Mouse (Mus musculus) embryonic facial prominence, embryonic 13.5 days (tissue): ENCODE results near the gene Stab1. TPM values are rescaled to one million over a fixed set of nuclear protein-coding genes. Genes with fewer than 3 reads are reported as not detected.

ENCODE experiments used
- ATAC-seq: fragments of 200-750 bp; cut with Nextera tagmentation; 2 replicates; pipeline ENCODE4 v1.8.0; 2017; ENCODE audit warnings: low read depth; ENCODE audit not compliant: insufficient number of reproducible peaks, insufficient read depth, low FRiP score, low TSS enrichment
- H3K27ac ChIP-seq: fragments of 300-500 bp; sonication (generic); 2 replicates; pipeline ENCODE4 v1.5.1; 2015; ENCODE audit warnings: moderate library complexity, mild to moderate bottlenecking, inconsistent platforms
- H3K27me3 ChIP-seq: fragments of 300-500 bp; sonication (generic); 2 replicates; pipeline ENCODE4 v1.6.1; 2015; ENCODE audit warnings: mild to moderate bottlenecking, inconsistent platforms
- H3K36me3 ChIP-seq: fragments of 300-500 bp; sonication (generic); 2 replicates; pipeline ENCODE4 v1.6.1; 2015; ENCODE audit warnings: mild to moderate bottlenecking, inconsistent platforms
- H3K4me1 ChIP-seq: fragments of 300-500 bp; sonication (generic); 2 replicates; pipeline ENCODE4 v1.6.1; 2015; ENCODE audit warnings: inconsistent platforms
- H3K4me2 ChIP-seq: fragments of 300-500 bp; sonication (generic); 2 replicates; pipeline ENCODE4 v1.6.1; 2015; ENCODE audit warnings: moderate library complexity, mild to moderate bottlenecking, inconsistent platforms
- H3K4me3 ChIP-seq: fragments of 300-500 bp; sonication (generic); 2 replicates; pipeline ENCODE4 v1.5.1; 2015; ENCODE audit warnings: mild to moderate bottlenecking, inconsistent platforms
- H3K9ac ChIP-seq: fragments of 300-500 bp; sonication (generic); 2 replicates; pipeline ENCODE4 v1.6.1; 2015; ENCODE audit warnings: mild to moderate bottlenecking, inconsistent platforms
- H3K9me3 ChIP-seq: fragments of 300-500 bp; sonication (generic); 2 replicates; pipeline ENCODE4 v1.6.1; 2016; ENCODE audit warnings: inconsistent platforms
- WGBS: fragments of 180-500 bp; shearing (Covaris S2); methylation state at CpG from one replicate; pipeline ENCODE4 v1.1.7; 2015; ENCODE audit warnings: mixed read lengths; 5-methylcytosine and 5-hydroxymethylcytosine counted together
- polyA plus RNA-seq: library from polyadenylated mRNA; unstranded; fragments of >200 nt; fragmentation: Nextera tagmentation; extraction: Ambion mirVana; gene quantifications from 2 replicates; pipeline ENCODE4 v1.2.1, GENCODE M21; 2015

Gene Stab1
- polyA plus RNA-seq, 1 experiment from 2014 or later: 34.5 TPM

DNA sequence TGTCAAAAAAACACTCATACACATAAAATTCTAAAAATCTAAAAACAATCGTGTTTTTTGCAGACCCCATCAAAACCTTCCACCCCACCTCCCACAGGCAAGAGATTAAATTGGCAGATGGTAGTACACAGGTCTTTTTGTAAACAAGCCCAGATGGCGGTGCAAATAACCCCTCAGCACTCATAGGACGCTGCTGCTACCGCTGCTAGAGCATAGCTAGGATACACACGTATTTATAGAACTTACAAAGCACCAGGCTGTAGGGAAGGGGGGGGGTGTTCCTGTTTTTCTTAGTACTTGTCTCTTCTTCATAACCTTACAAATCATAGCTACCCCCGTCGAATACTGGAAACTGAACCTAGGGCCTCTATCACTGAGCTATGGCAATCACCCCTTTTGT, 25.4 kb upstream of the Stab1 start:
- no peak overlapping the region for H3K4me2 ChIP-seq
- no peak overlapping the region for H3K4me3 ChIP-seq
- H3K27me3 ChIP-seq: no peaks in the 10 kb centered on the region
- peaks cover 88% of the 10 kb centered on the region for H3K36me3 ChIP-seq
- 74% methylated on average over 7 of the region's 7 CpGs for WGBS
- ATAC-seq: no peak
- no peak overlapping the region for H3K9ac ChIP-seq
- H3K4me1 ChIP-seq: peaks cover 8% of the 10 kb centered on the region; the same call in 1 of the 2 replicates
- no peak overlapping the region for H3K27ac ChIP-seq
- no peaks in the 10 kb centered on the region for H3K9me3 ChIP-seq

- peaks cover 93% of the 10 kb centered on the region for H3K36me3 ChIP-seq
- WGBS: 78% methylated on average over 2 of the region's 2 CpGs
- H3K4me2 ChIP-seq: no peak overlapping the region
- no peaks in the 10 kb centered on the region for H3K9me3 ChIP-seq
- H3K4me1 ChIP-seq: no peaks in the 10 kb centered on the region; the same call in 1 of the 2 replicates
- no peak for ATAC-seq
- no peak overlapping the region for H3K9ac ChIP-seq
- no peak overlapping the region for H3K27ac ChIP-seq
- no peak overlapping the region for H3K4me3 ChIP-seq
- H3K27me3 ChIP-seq: no peaks in the 10 kb centered on the region
These were observed 23.5 kb upstream of the Stab1 start for GRCm38 (mm10) chr14:31191936-31192335.

GRCm38 (mm10) chr14:31189348-31189747, 20.9 kb upstream of the Stab1 start:
- Histone ChIP-seq H3K36me3 (peaks cover 99% of the 10 kb centered on the region), H3K27ac (no peak overlapping the region), H3K4me2 (no peak overlapping the region), H3K27me3 (no peaks in the 10 kb centered on the region), H3K4me3 (no peak overlapping the region), H3K9ac (no peak overlapping the region), H3K4me1 (no peaks in the 10 kb centered on the region), H3K9me3 (no peaks in the 10 kb centered on the region)
- no peak for ATAC-seq
- WGBS: 93% methylated on average over 3 of the region's 3 CpGs

DNA sequence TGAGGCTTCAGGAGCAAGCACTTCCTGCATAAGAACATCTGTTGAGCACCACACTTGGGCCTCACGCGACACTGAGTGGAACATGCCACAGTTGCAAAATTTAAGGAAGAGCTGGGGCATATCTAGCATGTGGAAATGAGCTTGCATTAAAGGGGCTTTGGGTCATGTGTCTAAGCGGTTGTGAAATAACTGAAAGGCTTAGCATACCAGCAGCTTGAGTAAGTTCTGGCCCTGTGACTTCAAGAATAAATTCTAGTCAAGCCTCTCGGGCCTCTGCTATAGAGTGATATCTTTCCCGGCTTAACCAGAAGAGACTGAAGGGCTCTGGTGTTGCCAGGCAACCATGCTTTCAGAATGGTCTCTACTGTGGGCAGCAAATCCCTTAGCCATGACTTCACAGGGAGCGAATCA, 20.3 kb upstream of the Stab1 start:
- Histone ChIP-seq H3K27ac (no peak overlapping the region), H3K4me2 (no peak overlapping the region), H3K4me1 (no peaks in the 10 kb centered on the region), H3K9me3 (no peaks in the 10 kb centered on the region), H3K9ac (no peak overlapping the region), H3K27me3 (no peaks in the 10 kb centered on the region), H3K4me3 (no peak overlapping the region), H3K36me3 (peaks cover 99% of the 10 kb centered on the region)
- 86% methylated on average over 6 of the region's 6 CpGs for WGBS
- ATAC-seq: no peak

DNA sequence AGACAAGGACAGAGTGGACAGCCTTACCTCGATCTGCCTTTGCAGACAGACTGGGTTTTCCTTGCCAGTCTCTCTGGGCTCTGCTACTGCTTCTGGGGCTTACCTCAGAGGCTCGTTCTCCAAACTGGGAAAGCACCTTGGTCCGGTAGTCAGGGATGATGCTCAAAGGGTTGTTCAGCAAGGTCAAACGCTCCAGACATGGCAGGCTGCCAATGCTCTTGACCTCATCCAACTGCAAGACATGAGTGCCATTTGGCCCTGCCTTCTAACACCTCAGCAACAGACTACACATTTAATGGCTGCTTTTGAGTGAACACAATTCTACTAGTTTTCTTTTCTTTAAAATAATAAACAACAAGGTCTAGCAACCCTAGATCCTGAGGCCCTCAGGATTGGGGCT, 18.2 kb upstream of the Stab1 start:
- H3K4me3 ChIP-seq: no peak overlapping the region
- H3K36me3 ChIP-seq: peaks cover 99% of the 10 kb centered on the region
- H3K4me1 ChIP-seq: no peaks in the 10 kb centered on the region
- no peak overlapping the region for H3K27ac ChIP-seq
- H3K27me3 ChIP-seq: no peaks in the 10 kb centered on the region
- no peak overlapping the region for H3K9ac ChIP-seq
- no peak overlapping the region for H3K4me2 ChIP-seq
- no peak for ATAC-seq
- no peaks in the 10 kb centered on the region for H3K9me3 ChIP-seq
- 91% methylated on average over 4 of the region's 4 CpGs for WGBS

- H3K27me3 ChIP-seq: no peaks in the 10 kb centered on the region
- H3K9ac ChIP-seq: no peak overlapping the region
- peaks cover 99% of the 10 kb centered on the region for H3K36me3 ChIP-seq
- H3K4me1 ChIP-seq: no peaks in the 10 kb centered on the region
- H3K4me2 ChIP-seq: no peak overlapping the region
- no peak for ATAC-seq
- 89% methylated on average over 12 of the region's 12 CpGs for WGBS
- H3K9me3 ChIP-seq: no peaks in the 10 kb centered on the region
- H3K27ac ChIP-seq: no peak overlapping the region
- H3K4me3 ChIP-seq: no peak overlapping the region
These were observed 15.8 kb upstream of the Stab1 start for GRCm38 (mm10) chr14:31184195-31184594.

GRCm38 (mm10) chr14:31183541-31183940, 15.1 kb upstream of the Stab1 start:
- no peak for ATAC-seq
- Histone ChIP-seq H3K4me2 (no peak overlapping the region), H3K4me3 (no peak overlapping the region), H3K9me3 (no peaks in the 10 kb centered on the region), H3K36me3 (peaks cover 99% of the 10 kb centered on the region), H3K4me1 (no peaks in the 10 kb centered on the region), H3K27ac (no peak overlapping the region), H3K9ac (no peak overlapping the region), H3K27me3 (no peaks in the 10 kb centered on the region)
- WGBS: 87% methylated on average over 5 of the region's 5 CpGs

DNA sequence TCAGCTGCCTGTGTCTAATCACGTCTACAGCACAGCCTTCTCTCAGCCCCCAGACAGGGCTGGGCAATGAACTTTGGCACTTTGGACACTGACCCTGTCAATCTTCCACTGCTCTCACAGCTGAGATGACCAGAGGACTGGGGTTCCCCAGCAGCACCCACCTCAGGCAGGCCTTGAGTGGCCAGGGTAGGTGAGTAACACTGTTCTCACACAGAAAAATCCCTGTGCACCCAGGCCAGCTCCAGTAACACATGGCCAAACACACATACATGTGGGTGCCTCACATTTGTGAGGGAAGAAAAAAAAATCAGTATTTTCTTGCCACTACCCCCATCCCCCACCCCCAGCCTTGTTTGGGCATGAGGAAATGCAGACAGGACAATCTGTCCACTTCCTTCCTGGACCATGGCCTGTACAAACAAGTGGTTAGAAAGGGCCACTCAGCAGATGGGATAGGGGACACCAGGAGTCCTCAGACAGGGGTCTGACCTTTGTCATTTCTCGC, 14.4 kb upstream of the Stab1 start:
- no peak overlapping the region for H3K4me3 ChIP-seq
- ATAC-seq: no peak
- no peak overlapping the region for H3K9ac ChIP-seq
- H3K9me3 ChIP-seq: no peaks in the 10 kb centered on the region
- no peaks in the 10 kb centered on the region for H3K4me1 ChIP-seq
- 74% methylated on average over 2 of the region's 2 CpGs for WGBS
- H3K4me2 ChIP-seq: no peak overlapping the region
- H3K27ac ChIP-seq: no peak overlapping the region
- no peaks in the 10 kb centered on the region for H3K27me3 ChIP-seq
- peaks cover 98% of the 10 kb centered on the region for H3K36me3 ChIP-seq

GRCm38 (mm10) chr14:31181512-31181911, 13.1 kb upstream of the Stab1 start:
- Histone ChIP-seq H3K4me3 (no peak overlapping the region), H3K36me3 (peaks cover 98% of the 10 kb centered on the region), H3K9me3 (no peaks in the 10 kb centered on the region), H3K27ac (no peak overlapping the region), H3K4me1 (no peaks in the 10 kb centered on the region), H3K9ac (no peak overlapping the region), H3K4me2 (no peak overlapping the region), H3K27me3 (no peaks in the 10 kb centered on the region)
- 89% methylated on average over 4 of the region's 4 CpGs for WGBS
- ATAC-seq: no peak

DNA sequence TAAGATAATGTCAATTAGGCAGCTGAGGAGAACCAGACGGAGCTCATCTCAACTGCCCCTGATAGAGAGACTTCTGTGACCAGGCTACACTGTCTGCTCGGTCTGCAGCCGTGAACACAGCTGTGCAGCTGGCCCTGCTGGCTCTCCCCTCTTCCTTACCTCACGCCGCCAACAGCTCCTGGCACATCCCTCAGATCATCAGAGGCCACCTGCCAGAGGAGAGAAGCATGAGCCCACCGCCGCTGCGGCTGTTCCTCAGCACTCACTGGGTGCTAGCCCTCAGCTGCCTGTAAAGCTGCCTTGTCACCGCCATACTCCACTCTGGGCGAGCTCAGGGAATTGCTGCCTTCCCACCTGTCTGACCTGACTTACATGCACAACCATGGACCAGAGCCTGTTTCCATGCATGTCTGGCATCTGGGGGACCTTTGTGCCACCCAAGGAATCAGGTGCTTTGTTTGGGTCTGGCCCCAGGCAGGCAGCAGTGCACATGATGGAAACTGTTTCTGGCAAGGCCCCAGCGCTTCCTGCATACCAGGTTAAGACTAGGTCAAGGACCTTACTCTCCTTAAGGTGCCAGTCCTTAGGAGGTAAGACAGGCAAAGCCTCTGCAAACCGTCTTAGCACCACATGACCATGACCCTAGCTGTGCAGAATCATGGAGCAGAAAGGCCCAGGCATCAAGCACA, 11.4 kb upstream of the Stab1 start:
- no peak for ATAC-seq
- Histone ChIP-seq H3K4me2 (no peak overlapping the region), H3K36me3 (peaks cover 98% of the 10 kb centered on the region), H3K27ac (no peak overlapping the region), H3K9ac (no peak overlapping the region), H3K4me1 (no peaks in the 10 kb centered on the region), H3K27me3 (no peaks in the 10 kb centered on the region), H3K4me3 (no peak overlapping the region), H3K9me3 (no peaks in the 10 kb centered on the region)
- WGBS: 93% methylated on average over 11 of the region's 12 CpGs

- ATAC-seq: no peak
- 94% methylated on average over 5 of the region's 5 CpGs for WGBS
- no peaks in the 10 kb centered on the region for H3K27me3 ChIP-seq
These were observed 9.3 kb upstream of the Stab1 start for GRCm38 (mm10) chr14:31177715-31178114.

GRCm38 (mm10) chr14:31177287-31177686, 8.8 kb upstream of the Stab1 start:
- H3K9me3 ChIP-seq: no peaks in the 10 kb centered on the region
- whole genome bisulfite sequencing: 88% methylated on average over 16 of the region's 16 CpGs
- H3K36me3 ChIP-seq: peaks cover 98% of the 10 kb centered on the region
- H3K9ac ChIP-seq: no peak overlapping the region
- no peaks in the 10 kb centered on the region for H3K27me3 ChIP-seq
- no peak overlapping the region for H3K4me3 ChIP-seq
- ATAC-seq: no peak
- no peak overlapping the region for H3K27ac ChIP-seq
- no peaks in the 10 kb centered on the region for H3K4me1 ChIP-seq
- no peak overlapping the region for H3K4me2 ChIP-seq

More at GRCm38 (mm10) chr14:31177715-31178114, 9.3 kb upstream of the Stab1 start:
- H3K9ac ChIP-seq: no peak overlapping the region
- H3K9me3 ChIP-seq: no peaks in the 10 kb centered on the region
- no peak overlapping the region for H3K4me2 ChIP-seq
- no peak overlapping the region for H3K27ac ChIP-seq
- no peaks in the 10 kb centered on the region for H3K4me1 ChIP-seq
- H3K4me3 ChIP-seq: no peak overlapping the region
- H3K36me3 ChIP-seq: peaks cover 98% of the 10 kb centered on the region
